In the genomic region with DNA sequence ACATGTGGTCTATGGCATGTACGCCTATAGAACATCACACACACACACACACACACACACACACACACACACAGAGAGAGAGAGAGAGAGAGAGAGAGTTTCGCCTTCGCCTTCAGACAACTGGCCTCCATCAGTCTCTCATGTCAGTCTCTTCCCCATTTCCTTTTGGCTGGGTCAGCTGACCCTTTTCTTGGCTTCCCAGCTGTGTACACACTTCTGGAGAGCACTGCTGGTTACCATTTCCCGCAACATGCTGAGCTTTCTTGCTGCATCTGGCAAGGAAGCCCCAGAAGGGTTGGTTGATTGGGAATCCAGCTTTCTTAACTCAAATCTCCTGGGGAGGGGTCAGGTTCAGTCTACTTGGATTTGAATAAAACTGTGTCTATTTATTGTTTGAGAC, we compare ENCODE assay signal across 19 mouse cellular contexts. TPM values are rescaled to one million over a fixed set of nuclear protein-coding genes. Genes with fewer than 3 reads are reported as not detected.
DNase-seq lines count a peak whose midpoint lies in the region; ATAC-seq and TF ChIP-seq lines count a peak whose summit lies in the region.
"Had no signal": no experiment of that assay in that cellular context is flagged by ENCODE, and none has a peak within 500 bp of the region (broad histone marks: within the 10 kb centered on the region; RNA-seq: fewer than 3 reads in every experiment).

No protein-coding gene starts in this region.

- peak; percentile 95 for DNase-seq in heart, adult 11 months
- no peak for DNase-seq in heart, adult 2 months
- DNase-seq in midbrain, embryonic 14.5 days, result peak; percentile 6
- DNase-seq in midbrain, embryonic 11.5 days (ENCODE audit: low spot score, missing footprints), result no peak
- DNase-seq in neural tube, embryonic 11.5 days (ENCODE audit: low spot score), result peak; percentile 45
- DNase-seq in urinary bladder, postnatal 36 days (ENCODE audit: low spot score in 2 of 2), result no peak
- no peak for DNase-seq in liver, embryonic 11.5 days (ENCODE audit: low spot score)
- DNase-seq: cerebellum, adult 11 months; cerebellum, postnatal 25 days; gastrocnemius, postnatal 25 days; heart, postnatal 4 days; kidney, adult 11 months; liver, postnatal 0 days; right cerebral cortex, postnatal 25 days had no signal

- no peak for TF ChIP-seq EP300 in heart, adult 2 months (IDR thresholded peaks at IDR 0.05; ENCODE audit: insufficient read depth, low read depth, low read length)

- no peaks in the 10 kb centered on the region for H3K9me3 ChIP-seq in midbrain, embryonic 14.5 days (ENCODE audit: control insufficient read depth, low read length)
- H3K9me3 ChIP-seq in midbrain, embryonic 11.5 days (ENCODE audit: control insufficient read depth, low read length), result no peaks in the 10 kb centered on the region
- H3K9me3 ChIP-seq in neural tube, embryonic 11.5 days (ENCODE audit: control insufficient read depth, low read length), result no peaks in the 10 kb centered on the region
- no peaks in the 10 kb centered on the region for H3K9me3 ChIP-seq in liver, embryonic 11.5 days (ENCODE audit: control insufficient read depth, low read length)
- H3K9me3 ChIP-seq: embryonic facial prominence, embryonic 15.5 days; heart, embryonic 13.5 days; neural tube, embryonic 13.5 days had no signal

- TF ChIP-seq CTCF in heart, adult 2 months (IDR thresholded peaks at IDR 0.05), result no peak
- no peak for TF ChIP-seq CTCF in bone marrow macrophage, adult 2 months (IDR thresholded peaks at IDR 0.05; ENCODE audit: low read depth, low read length)

- H3K27ac ChIP-seq in heart, adult 2 months, result no peak overlapping the region
- no peak overlapping the region for H3K27ac ChIP-seq in midbrain, embryonic 14.5 days (replicated peaks; ENCODE audit: low read depth, low read length)
- H3K27ac ChIP-seq in midbrain, embryonic 11.5 days (ENCODE audit: low read depth, low read length), result no peak overlapping the region
- peak overlapping the region; percentile 51 for H3K27ac ChIP-seq in bone marrow macrophage, adult 2 months (ENCODE audit: insufficient read depth, low read depth, low read length)
- no peak overlapping the region for H3K27ac ChIP-seq in neural tube, embryonic 11.5 days (ENCODE audit: low read depth, low read length)
- no peak overlapping the region for H3K27ac ChIP-seq in liver, embryonic 11.5 days (ENCODE audit: low read depth, low read length)
- H3K27ac ChIP-seq: embryonic facial prominence, embryonic 15.5 days; heart, embryonic 13.5 days; neural tube, embryonic 13.5 days had no signal

- no peak for TF ChIP-seq POLR2A in heart, adult 2 months (IDR thresholded peaks at IDR 0.05; ENCODE audit: insufficient read depth, low read depth, low read length)
- TF ChIP-seq POLR2A in bone marrow macrophage, adult 2 months (IDR thresholded peaks at IDR 0.05; ENCODE audit: borderline replicate concordance, low read depth, low read length), result no peak

- H3K4me3 ChIP-seq in heart, adult 2 months, result no peak overlapping the region
- H3K4me3 ChIP-seq in midbrain, embryonic 14.5 days (replicated peaks; ENCODE audit: low read depth, low read length), result no peak overlapping the region
- no peak overlapping the region for H3K4me3 ChIP-seq in midbrain, embryonic 11.5 days (ENCODE audit: low read depth, low read length)
- no peak overlapping the region for H3K4me3 ChIP-seq in bone marrow macrophage, adult 2 months (ENCODE audit: insufficient read depth, low read length)
- no peak overlapping the region for H3K4me3 ChIP-seq in neural tube, embryonic 11.5 days (ENCODE audit: low read depth, low read length)
- H3K4me3 ChIP-seq in liver, embryonic 11.5 days (ENCODE audit: low read depth, low read length), result no peak overlapping the region
- H3K4me3 ChIP-seq: embryonic facial prominence, embryonic 15.5 days; heart, embryonic 13.5 days; neural tube, embryonic 13.5 days had no signal

- no peak overlapping the region for H3K4me2 ChIP-seq in midbrain, embryonic 14.5 days (ENCODE audit: low read length)
- H3K4me2 ChIP-seq in midbrain, embryonic 11.5 days, result no peak overlapping the region
- H3K4me2 ChIP-seq in neural tube, embryonic 11.5 days (ENCODE audit: low read depth), result no peak overlapping the region
- no peak overlapping the region for H3K4me2 ChIP-seq in liver, embryonic 11.5 days
- H3K4me2 ChIP-seq: embryonic facial prominence, embryonic 15.5 days; heart, embryonic 13.5 days; neural tube, embryonic 13.5 days had no signal

- peaks cover 3% of the 10 kb centered on the region; the same call in 1 of the 2 replicates for H3K4me1 ChIP-seq in heart, adult 2 months (ENCODE audit: control insufficient read depth, insufficient read depth, low read length)
- H3K4me1 ChIP-seq in midbrain, embryonic 14.5 days (ENCODE audit: control insufficient read depth, insufficient read depth, low read length), result no peaks in the 10 kb centered on the region
- no peaks in the 10 kb centered on the region for H3K4me1 ChIP-seq in midbrain, embryonic 11.5 days (ENCODE audit: control insufficient read depth, insufficient read depth, low read length)
- peaks cover 46% of the 10 kb centered on the region for H3K4me1 ChIP-seq in bone marrow macrophage, adult 2 months (ENCODE audit: control insufficient read depth, insufficient read depth, low read length)
- no peaks in the 10 kb centered on the region for H3K4me1 ChIP-seq in neural tube, embryonic 11.5 days (ENCODE audit: control insufficient read depth, insufficient read depth, low read length)
- H3K4me1 ChIP-seq in liver, embryonic 11.5 days (replicated peaks; ENCODE audit: control insufficient read depth, insufficient read depth, low read length), result peaks cover 5% of the 10 kb centered on the region
- H3K4me1 ChIP-seq: embryonic facial prominence, embryonic 15.5 days; neural tube, embryonic 13.5 days had no signal

- no peak overlapping the region for H3K9ac ChIP-seq in heart, adult 2 months (ENCODE audit: low read depth, low read length)
- H3K9ac ChIP-seq in midbrain, embryonic 14.5 days (replicated peaks; ENCODE audit: low read length), result no peak overlapping the region
- H3K9ac ChIP-seq in midbrain, embryonic 11.5 days (ENCODE audit: low read length), result no peak overlapping the region
- H3K9ac ChIP-seq in neural tube, embryonic 11.5 days (ENCODE audit: low read length), result no peak overlapping the region
- no peak overlapping the region for H3K9ac ChIP-seq in liver, embryonic 11.5 days (ENCODE audit: low read depth, low read length)
- H3K9ac ChIP-seq: embryonic facial prominence, embryonic 15.5 days; heart, embryonic 13.5 days; liver, postnatal 0 days; neural tube, embryonic 13.5 days had no signal

- intact Hi-C loops in heart, adult 2 months (cut with DNase I), result loop anchor here (5.0 kb wide), 1 partner anchor 188 kb away; the partner anchor contains the start of gene Llgl2

- H3K27me3 ChIP-seq in heart, adult 2 months (ENCODE audit: control insufficient read depth, insufficient read depth, low read length), result no peaks in the 10 kb centered on the region
- H3K27me3 ChIP-seq in midbrain, embryonic 14.5 days (ENCODE audit: control insufficient read depth, insufficient read depth, low read length), result no peaks in the 10 kb centered on the region
- no peaks in the 10 kb centered on the region for H3K27me3 ChIP-seq in midbrain, embryonic 11.5 days (ENCODE audit: control insufficient read depth, insufficient read depth, low read length)
- H3K27me3 ChIP-seq in neural tube, embryonic 11.5 days (ENCODE audit: control insufficient read depth, insufficient read depth, low read length), result no peaks in the 10 kb centered on the region
- no peaks in the 10 kb centered on the region for H3K27me3 ChIP-seq in liver, embryonic 11.5 days (replicated peaks; ENCODE audit: control insufficient read depth, insufficient read depth, low read length)
- H3K27me3 ChIP-seq: embryonic facial prominence, embryonic 15.5 days; heart, embryonic 13.5 days; neural tube, embryonic 13.5 days had no signal

- no peaks in the 10 kb centered on the region for H3K36me3 ChIP-seq in heart, adult 2 months (ENCODE audit: control insufficient read depth, insufficient read depth, low read length)
- no peaks in the 10 kb centered on the region for H3K36me3 ChIP-seq in midbrain, embryonic 14.5 days (ENCODE audit: control insufficient read depth, insufficient read depth, low read length)
- H3K36me3 ChIP-seq in midbrain, embryonic 11.5 days (ENCODE audit: control insufficient read depth, insufficient read depth, low read length), result no peaks in the 10 kb centered on the region
- no peaks in the 10 kb centered on the region for H3K36me3 ChIP-seq in neural tube, embryonic 11.5 days (ENCODE audit: control insufficient read depth, insufficient read depth, low read length)
- H3K36me3 ChIP-seq in liver, embryonic 11.5 days (ENCODE audit: control insufficient read depth, insufficient read depth, low read length), result no peaks in the 10 kb centered on the region
- H3K36me3 ChIP-seq: embryonic facial prominence, embryonic 15.5 days; heart, embryonic 13.5 days; neural tube, embryonic 13.5 days had no signal

- no peaks in the 10 kb centered on the region for H3K79me2 ChIP-seq in heart, adult 2 months (replicated peaks; ENCODE audit: control insufficient read depth, insufficient read depth, low read length)

- ATAC-seq in midbrain, embryonic 14.5 days (ENCODE audit: low FRiP score, low TSS enrichment), result no peak
- no peak for ATAC-seq in midbrain, embryonic 11.5 days (ENCODE audit: low FRiP score)
- no peak for ATAC-seq in neural tube, embryonic 11.5 days (ENCODE audit: insufficient read depth, low FRiP score, low TSS enrichment)
- no peak for ATAC-seq in liver, embryonic 11.5 days (replicated peaks; ENCODE audit: low FRiP score)
- ATAC-seq: hindbrain, embryonic 16.5 days; liver, postnatal 0 days had no signal

- WGBS in heart, adult 2 months, result 62% methylated on average over 4 of the region's 4 CpGs
- WGBS in midbrain, embryonic 14.5 days, result 91% methylated on average over 4 of the region's 4 CpGs
- 73% methylated on average over 4 of the region's 4 CpGs for WGBS in midbrain, embryonic 11.5 days
- WGBS in neural tube, embryonic 11.5 days, result 73% methylated on average over 4 of the region's 4 CpGs
- WGBS in liver, embryonic 11.5 days, result 74% methylated on average over 4 of the region's 4 CpGs

RNA-seq across cellular contexts. Expression of gene Slc25a19, which starts 6.0 kb away (rescaled TPM):
- 10 to 100 TPM; 32.9 to 40.7 TPM for total RNA-seq in heart, adult 2 months (2021)
- 97.1 and 106 TPM in 2 replicates for polyA plus RNA-seq in heart, adult 2 months (2012; rRNA removed)
- polyA plus RNA-seq in midbrain, embryonic 14.5 days (2014; fragmentation: Nextera tagmentation; extraction: Ambion mirVana), result 35.8 and 39.8 TPM in 2 replicates
- polyA plus RNA-seq in midbrain, embryonic 11.5 days (2014; fragmentation: Nextera tagmentation; extraction: Ambion mirVana), result 20.3 and 24.0 TPM in 2 replicates
- 27.0 and 37.0 TPM in 2 replicates for polyA plus RNA-seq in bone marrow macrophage, adult 2 months (2012; ENCODE audit: insufficient read depth, insufficient read length, missing spikeins)
- polyA plus RNA-seq in neural tube, embryonic 11.5 days (2014; fragmentation: Nextera tagmentation; extraction: Ambion mirVana), result 23.0 and 25.4 TPM in 2 replicates
- polyA plus RNA-seq in liver, embryonic 11.5 days (2014; fragmentation: Nextera tagmentation; extraction: Ambion mirVana), result 30.2 and 30.9 TPM in 2 replicates

RNA-seq across cellular contexts. Expression of gene Mif4gd, which starts 21.3 kb away (rescaled TPM):
- 10 to 100 TPM; 51.3 to 54.7 TPM for total RNA-seq in heart, adult 2 months (2021)
- 94.0 and 123 TPM in 2 replicates for polyA plus RNA-seq in heart, adult 2 months (2012; rRNA removed)
- 9.7 and 11.4 TPM in 2 replicates for polyA plus RNA-seq in midbrain, embryonic 14.5 days (2014; fragmentation: Nextera tagmentation; extraction: Ambion mirVana)
- 14.0 and 16.4 TPM in 2 replicates for polyA plus RNA-seq in midbrain, embryonic 11.5 days (2014; fragmentation: Nextera tagmentation; extraction: Ambion mirVana)
- 90.6 and 96.3 TPM in 2 replicates for polyA plus RNA-seq in bone marrow macrophage, adult 2 months (2012; ENCODE audit: insufficient read depth, insufficient read length, missing spikeins)
- 17.1 and 17.7 TPM in 2 replicates for polyA plus RNA-seq in neural tube, embryonic 11.5 days (2014; fragmentation: Nextera tagmentation; extraction: Ambion mirVana)
- polyA plus RNA-seq in liver, embryonic 11.5 days (2014; fragmentation: Nextera tagmentation; extraction: Ambion mirVana), result 39.0 and 41.4 TPM in 2 replicates

RNA-seq across cellular contexts. Expression of gene Gga3, which starts 30.3 kb away (rescaled TPM):
- 10 to 100 TPM; 16.5 to 20.3 TPM for total RNA-seq in heart, adult 2 months (2021)
- polyA plus RNA-seq in heart, adult 2 months (2012; rRNA removed), result 15.4 and 17.1 TPM in 2 replicates
- polyA plus RNA-seq in midbrain, embryonic 14.5 days (2014; fragmentation: Nextera tagmentation; extraction: Ambion mirVana), result 29.3 and 34.3 TPM in 2 replicates
- 18.7 and 25.1 TPM in 2 replicates for polyA plus RNA-seq in midbrain, embryonic 11.5 days (2014; fragmentation: Nextera tagmentation; extraction: Ambion mirVana)
- 60.1 and 81.9 TPM in 2 replicates for polyA plus RNA-seq in bone marrow macrophage, adult 2 months (2012; ENCODE audit: insufficient read depth, insufficient read length, missing spikeins)
- polyA plus RNA-seq in neural tube, embryonic 11.5 days (2014; fragmentation: Nextera tagmentation; extraction: Ambion mirVana), result 31.4 and 31.7 TPM in 2 replicates
- polyA plus RNA-seq in liver, embryonic 11.5 days (2014; fragmentation: Nextera tagmentation; extraction: Ambion mirVana), result 23.6 and 27.4 TPM in 2 replicates

RNA-seq across cellular contexts. Expression of gene Mrps7, which starts 30.4 kb away (rescaled TPM):
- 10 to 100 TPM; 74.6 to 80.1 TPM for total RNA-seq in heart, adult 2 months (2021)
- polyA plus RNA-seq in heart, adult 2 months (2012; rRNA removed), result 33.9 and 40.2 TPM in 2 replicates
- polyA plus RNA-seq in midbrain, embryonic 14.5 days (2014; fragmentation: Nextera tagmentation; extraction: Ambion mirVana), result 75.7 and 83.4 TPM in 2 replicates
- polyA plus RNA-seq in midbrain, embryonic 11.5 days (2014; fragmentation: Nextera tagmentation; extraction: Ambion mirVana), result 105 TPM in 2 replicates
- polyA plus RNA-seq in bone marrow macrophage, adult 2 months (2012; ENCODE audit: insufficient read depth, insufficient read length, missing spikeins), result 33.1 and 36.9 TPM in 2 replicates
- polyA plus RNA-seq in neural tube, embryonic 11.5 days (2014; fragmentation: Nextera tagmentation; extraction: Ambion mirVana), result 95.5 and 97.9 TPM in 2 replicates
- polyA plus RNA-seq in liver, embryonic 11.5 days (2014; fragmentation: Nextera tagmentation; extraction: Ambion mirVana), result 121 and 125 TPM in 2 replicates

Comparison
In these comparisons a context has a peak if more than half of its experiments do, and no peak if none do; other contexts are left out.
1. DNase-seq: peak in heart, adult 11 months (single experiment), midbrain, embryonic 14.5 days (single experiment) and neural tube, embryonic 11.5 days (single experiment); none in heart, adult 2 months (0 of 2), midbrain, embryonic 11.5 days (single experiment), urinary bladder, postnatal 36 days (0 of 2) and liver, embryonic 11.5 days (single experiment).